24 mouse cellular contexts compared by ENCODE assay signal in the genomic region with DNA sequence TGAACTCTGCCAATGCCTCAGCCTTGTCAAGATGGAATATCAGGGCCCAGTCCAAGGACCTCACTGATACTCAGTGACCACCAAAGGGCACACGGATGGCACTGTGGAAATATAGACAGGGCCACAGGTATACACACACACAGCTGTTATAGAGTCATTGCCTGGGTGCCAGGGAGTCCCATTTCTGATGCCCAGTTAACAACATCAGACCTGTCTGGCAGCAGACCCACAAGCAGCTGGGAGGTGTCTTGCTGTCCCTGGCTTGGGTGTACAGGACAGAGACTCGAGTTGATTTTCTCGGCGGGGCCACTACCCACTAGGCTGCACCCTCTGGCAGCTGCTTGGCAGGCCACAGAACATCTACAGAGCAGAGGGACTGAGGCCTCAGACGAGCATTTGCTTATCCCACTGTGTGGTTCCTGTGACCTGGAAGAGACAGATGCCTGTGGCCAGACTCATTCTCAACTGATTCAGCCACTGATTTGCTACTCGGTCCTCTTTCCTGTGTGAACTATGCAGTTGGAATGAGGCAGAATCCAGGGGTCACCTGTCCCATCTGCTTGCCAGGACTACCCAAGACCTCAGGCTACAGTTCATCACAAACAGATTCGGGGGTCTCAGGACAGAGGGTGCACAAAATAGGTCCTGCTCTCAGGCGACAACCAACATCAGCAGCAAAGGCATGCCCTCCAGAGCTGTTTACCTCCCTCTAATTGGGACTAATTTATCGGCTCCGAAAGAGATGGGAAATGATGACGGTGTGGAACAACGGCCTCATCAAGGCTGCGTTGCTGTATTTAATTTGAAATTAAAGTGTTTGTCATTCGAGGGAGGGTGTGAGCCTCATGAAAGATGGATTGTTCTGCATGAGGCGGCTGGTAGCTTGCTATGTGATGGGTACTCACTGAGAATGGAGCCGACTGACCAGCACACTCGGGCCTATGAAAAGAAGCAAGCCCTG.
DNase-seq lines count a peak whose midpoint lies in the region; ATAC-seq and TF ChIP-seq lines count a peak whose summit lies in the region.
"Had no signal": no experiment of that assay in that cellular context is flagged by ENCODE, and none has a peak within 500 bp of the region (broad histone marks: within the 10 kb centered on the region; RNA-seq: fewer than 3 reads in every experiment).

No protein-coding gene starts in this region.

- no peak for TF ChIP-seq CTCF in brain, embryonic 14.5 days (IDR thresholded peaks at IDR 0.05; ENCODE audit: borderline replicate concordance, extremely low read depth, insufficient read depth, insufficient read length)
- TF ChIP-seq CTCF in midbrain, postnatal 0 days (IDR thresholded peaks at IDR 0.05) = no peak

- no peak for ATAC-seq in midbrain, embryonic 11.5 days (ENCODE audit: low FRiP score)
- ATAC-seq in midbrain, postnatal 0 days (ENCODE audit: low FRiP score) = no peak
- ATAC-seq: intestine, postnatal 0 days had no signal

- DNase-seq in heart, embryonic 10.5 days (ENCODE audit: low spot score) = peak; percentile 63
- DNase-seq in heart, postnatal 4 days = no peak
- no peak for DNase-seq in midbrain, embryonic 10.5 days (ENCODE audit: low spot score)
- no peak for DNase-seq in midbrain, embryonic 11.5 days (ENCODE audit: low spot score, missing footprints)
- peak; percentile 63 for DNase-seq in brain, embryonic 14.5 days (ENCODE audit: low read depth)
- no peak for DNase-seq in midbrain, postnatal 0 days (ENCODE audit: low spot score)
- DNase-seq in thymus, postnatal 14 days = no peak
- DNase-seq: adrenal gland, adult 2 months; B cell, adult 2 months; cerebellum, adult 2 months; embryo, embryonic 11 days; gastrocnemius, adult 2 months; kidney, postnatal 25 days; lung, embryonic 14.5 days; right cerebral cortex, postnatal 25 days; spleen, adult 18-20 months had no signal

- WGBS in heart, embryonic 10.5 days = 75% methylated on average over 17 of the region's 17 CpGs
- WGBS in midbrain, embryonic 10.5 days = 86% methylated on average over 17 of the region's 17 CpGs
- WGBS in midbrain, embryonic 11.5 days = 80% methylated on average over 17 of the region's 17 CpGs
- 60% methylated on average over 17 of the region's 17 CpGs for WGBS in midbrain, postnatal 0 days

- no peaks in the 10 kb centered on the region for H3K36me3 ChIP-seq in heart, embryonic 10.5 days
- H3K36me3 ChIP-seq in midbrain, embryonic 10.5 days = no peaks in the 10 kb centered on the region
- H3K36me3 ChIP-seq in midbrain, embryonic 11.5 days (ENCODE audit: control insufficient read depth, insufficient read depth, low read length) = no peaks in the 10 kb centered on the region
- H3K36me3 ChIP-seq in midbrain, postnatal 0 days (ENCODE audit: insufficient read depth, low read length) = no peaks in the 10 kb centered on the region
- H3K36me3 ChIP-seq: embryonic facial prominence, embryonic 13.5 days; G1E; hindbrain, embryonic 13.5 days; limb, embryonic 15.5 days had no signal

- no peaks in the 10 kb centered on the region for H3K4me1 ChIP-seq in heart, embryonic 10.5 days
- peaks cover 15% of the 10 kb centered on the region for H3K4me1 ChIP-seq in midbrain, embryonic 10.5 days
- peaks cover 7% of the 10 kb centered on the region for H3K4me1 ChIP-seq in midbrain, embryonic 11.5 days (ENCODE audit: control insufficient read depth, insufficient read depth, low read length)
- peaks cover 10% of the 10 kb centered on the region for H3K4me1 ChIP-seq in midbrain, postnatal 0 days (ENCODE audit: insufficient read depth, low read length)
- H3K4me1 ChIP-seq: embryonic facial prominence, embryonic 13.5 days had no signal

- no peak overlapping the region for H3K27ac ChIP-seq in heart, embryonic 10.5 days
- 0 out of 2 replicates have a peak overlapping the region, but pooled peaks have one; percentile 17 for H3K27ac ChIP-seq in midbrain, embryonic 10.5 days (replicated peaks)
- no peak overlapping the region for H3K27ac ChIP-seq in midbrain, embryonic 11.5 days (ENCODE audit: low read depth, low read length)
- peak overlapping the region; percentile 38; the same call in 1 of the 2 replicates for H3K27ac ChIP-seq in midbrain, postnatal 0 days (ENCODE audit: low read depth, low read length)
- H3K27ac ChIP-seq: embryonic facial prominence, embryonic 13.5 days; gastrocnemius, adult 2 months; hindbrain, embryonic 13.5 days; limb, embryonic 15.5 days; liver, embryonic 14.5 days had no signal

- no peak overlapping the region for H3K4me3 ChIP-seq in heart, embryonic 10.5 days
- H3K4me3 ChIP-seq in midbrain, embryonic 10.5 days = no peak overlapping the region
- no peak overlapping the region for H3K4me3 ChIP-seq in midbrain, embryonic 11.5 days (ENCODE audit: low read depth, low read length)
- no peak overlapping the region for H3K4me3 ChIP-seq in midbrain, postnatal 0 days (ENCODE audit: low read depth, low read length)
- H3K4me3 ChIP-seq: embryonic facial prominence, embryonic 13.5 days; erythroblast, embryonic 14.5 days; gastrocnemius, adult 2 months; hindbrain, embryonic 13.5 days; limb, embryonic 15.5 days had no signal

- no peak for TF ChIP-seq POLR2A in brain, embryonic 14.5 days (IDR thresholded peaks at IDR 0.05; ENCODE audit: borderline replicate concordance, extremely low read depth, insufficient read depth, insufficient read length, poor library complexity, severe bottlenecking)

- no peak overlapping the region for H3K4me2 ChIP-seq in midbrain, embryonic 11.5 days
- no peak overlapping the region for H3K4me2 ChIP-seq in midbrain, postnatal 0 days (ENCODE audit: low read depth, low read length, poor library complexity, severe bottlenecking)
- H3K4me2 ChIP-seq: embryonic facial prominence, embryonic 13.5 days; heart, embryonic 11.5 days; hindbrain, embryonic 13.5 days; limb, embryonic 15.5 days; lung, embryonic 14.5 days had no signal

- no peaks in the 10 kb centered on the region; the same call in 1 of the 2 replicates for H3K27me3 ChIP-seq in heart, embryonic 10.5 days (ENCODE audit: insufficient read depth, poor library complexity, severe bottlenecking)
- no peaks in the 10 kb centered on the region for H3K27me3 ChIP-seq in midbrain, embryonic 10.5 days (ENCODE audit: low read depth, poor library complexity, severe bottlenecking)
- no peaks in the 10 kb centered on the region for H3K27me3 ChIP-seq in midbrain, embryonic 11.5 days (ENCODE audit: control insufficient read depth, insufficient read depth, low read length)
- no peaks in the 10 kb centered on the region for H3K27me3 ChIP-seq in midbrain, postnatal 0 days (ENCODE audit: insufficient read depth, low read length)
- H3K27me3 ChIP-seq: embryonic facial prominence, embryonic 13.5 days; hindbrain, embryonic 13.5 days; limb, embryonic 15.5 days had no signal

- no peaks in the 10 kb centered on the region for H3K9me3 ChIP-seq in heart, embryonic 10.5 days
- no peaks in the 10 kb centered on the region for H3K9me3 ChIP-seq in midbrain, embryonic 10.5 days (replicated peaks)
- H3K9me3 ChIP-seq in midbrain, embryonic 11.5 days (ENCODE audit: control insufficient read depth, low read length) = no peaks in the 10 kb centered on the region
- no peaks in the 10 kb centered on the region for H3K9me3 ChIP-seq in midbrain, postnatal 0 days (ENCODE audit: low read length)
- H3K9me3 ChIP-seq: embryonic facial prominence, embryonic 13.5 days; G1E; hindbrain, embryonic 13.5 days; limb, embryonic 15.5 days had no signal

- no peak overlapping the region for H3K9ac ChIP-seq in midbrain, embryonic 11.5 days (ENCODE audit: low read length)
- H3K9ac ChIP-seq in midbrain, postnatal 0 days (replicated peaks; ENCODE audit: low read length, poor library complexity, severe bottlenecking) = 0 out of 2 replicates have a peak overlapping the region, but pooled peaks have one; percentile 29
- H3K9ac ChIP-seq: embryonic facial prominence, embryonic 13.5 days; hindbrain, embryonic 13.5 days; limb, embryonic 15.5 days; liver, embryonic 14.5 days; lung, embryonic 14.5 days had no signal

Comparison
In these comparisons a context has a peak if more than half of its experiments do, and no peak if none do; other contexts are left out.
1. DNase-seq: peak in heart, embryonic 10.5 days (single experiment) and brain, embryonic 14.5 days (single experiment); none in heart, postnatal 4 days (single experiment), midbrain, embryonic 10.5 days (single experiment), midbrain, embryonic 11.5 days (single experiment), midbrain, postnatal 0 days (single experiment) and thymus, postnatal 14 days (single experiment).
2. H3K27ac ChIP-seq: peak in midbrain, embryonic 10.5 days (single experiment) and midbrain, postnatal 0 days (single experiment); none in heart, embryonic 10.5 days (single experiment) and midbrain, embryonic 11.5 days (single experiment).